In genomic region chr6:47465400-47465799, GRCm38 (mm10) we compare ENCODE assay signal across 8 mouse cellular contexts. TPM values are rescaled to one million over a fixed set of nuclear protein-coding genes. Genes with fewer than 3 reads are reported as not detected.
DNase-seq lines count a peak whose midpoint lies in the region; ATAC-seq and TF ChIP-seq lines count a peak whose summit lies in the region.

No protein-coding gene starts in this region.

- no peaks in the 10 kb centered on the region for H3K4me1 ChIP-seq in kidney, postnatal 0 days (replicated peaks; ENCODE audit: insufficient read depth, low read length)

- peak; percentile 46 for TF ChIP-seq CTCF in kidney, postnatal 0 days (IDR thresholded peaks at IDR 0.05; ENCODE audit: low read depth)

- no peak overlapping the region for H3K4me3 ChIP-seq in kidney, postnatal 0 days (replicated peaks; ENCODE audit: low read depth, low read length)

- H3K27ac ChIP-seq in kidney, postnatal 0 days, result no peak overlapping the region

- ATAC-seq in kidney, postnatal 0 days (replicated peaks; ENCODE audit: low FRiP score, low read depth), result no peak
- no peak for ATAC-seq in cerebellum, adult (ENCODE audit: insufficient number of reproducible peaks, low FRiP score, low TSS enrichment)

- no peak overlapping the region for H3K4me2 ChIP-seq in kidney, postnatal 0 days (ENCODE audit: low read length)

- no peaks in the 10 kb centered on the region for H3K27me3 ChIP-seq in kidney, postnatal 0 days (ENCODE audit: insufficient read depth, low read length)

- 58% methylated on average over 2 of the region's 2 CpGs for WGBS in kidney, postnatal 0 days

- H3K36me3 ChIP-seq in kidney, postnatal 0 days (ENCODE audit: insufficient read depth, low read length), result 0 out of 2 replicates have a peak, but pooled peaks cover 2% of the 10 kb centered on the region

- no peak for DNase-seq in kidney, postnatal 0 days (ENCODE audit: low spot score)
- no peak for DNase-seq in kidney, adult 18-20 months
- DNase-seq in CD8-positive naive resting alpha-beta T cell, adult 2 months (ENCODE audit: low read depth in 2 of 2, low spot score in 2 of 2), result peak; percentile 3 to 12
- peak; percentile 42 for DNase-seq in c-Kit-positive CD71-positive TER-119-positive erythroid progenitor cells, embryonic 14.5 days (ENCODE audit: low spot score)
- peak; percentile 30 for DNase-seq in retina, embryonic 14.5 days (ENCODE audit: low spot score)
- DNase-seq in embryo, embryonic 11 days, result no peak
- no peak for DNase-seq in right cerebral cortex, postnatal 36 days (ENCODE audit: low spot score in 2 of 2)

- H3K9me3 ChIP-seq in kidney, postnatal 0 days (replicated peaks; ENCODE audit: low read length), result no peaks in the 10 kb centered on the region; the same call in 1 of the 2 replicates

- H3K9ac ChIP-seq in kidney, postnatal 0 days (ENCODE audit: low read depth, low read length), result no peak overlapping the region

RNA-seq across cellular contexts. Expression of gene Cul1, which starts 12.2 kb away (rescaled TPM):
- polyA plus RNA-seq in kidney, postnatal 0 days (2015; fragmentation: Nextera tagmentation; extraction: Ambion mirVana), result 108 and 115 TPM in 2 replicates

Comparison
In these comparisons a context has a peak if more than half of its experiments do, and no peak if none do; other contexts are left out.
1. DNase-seq: peak in CD8-positive naive resting alpha-beta T cell, adult 2 months (2 of 2), c-Kit-positive CD71-positive TER-119-positive erythroid progenitor cells, embryonic 14.5 days (single experiment) and retina, embryonic 14.5 days (single experiment); none in kidney, postnatal 0 days (single experiment), kidney, adult 18-20 months (single experiment), embryo, embryonic 11 days (single experiment) and right cerebral cortex, postnatal 36 days (0 of 2).